Mouse (Mus musculus): ENCODE data around the gene Dpep2nb.
"Not testable (repeated sequence)": the region's sequence is repeated elsewhere in the genome, so short reads cannot be mapped to it uniquely, and the experiment has no call there.

Gene Dpep2nb

DNA sequence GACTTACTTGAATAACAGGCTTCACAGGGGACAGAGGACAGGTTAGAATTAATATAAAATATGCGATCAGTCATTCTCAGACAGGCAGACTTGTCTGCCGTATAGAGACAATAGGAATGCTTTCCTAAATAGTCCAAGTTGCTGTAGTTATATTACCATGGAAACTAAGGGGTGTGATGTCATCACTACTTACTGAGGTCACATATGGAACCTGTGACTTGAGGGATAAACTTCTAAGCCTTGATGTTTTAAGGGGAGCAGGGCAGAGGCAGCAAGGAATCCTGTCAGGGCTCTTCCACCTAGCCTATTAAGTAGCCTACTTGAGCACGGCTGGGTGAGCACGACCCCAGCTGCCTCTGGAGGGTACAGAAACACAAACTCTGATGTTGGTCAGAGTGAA lies at the start of gene Dpep2nb:
Gene Dpep2nb, minus strand, starts transcription at position 101 of the 400 bp plus-strand sequence.
- no peak for DNase-seq (ENCODE audit: low spot score in 2 of 2)

DNA sequence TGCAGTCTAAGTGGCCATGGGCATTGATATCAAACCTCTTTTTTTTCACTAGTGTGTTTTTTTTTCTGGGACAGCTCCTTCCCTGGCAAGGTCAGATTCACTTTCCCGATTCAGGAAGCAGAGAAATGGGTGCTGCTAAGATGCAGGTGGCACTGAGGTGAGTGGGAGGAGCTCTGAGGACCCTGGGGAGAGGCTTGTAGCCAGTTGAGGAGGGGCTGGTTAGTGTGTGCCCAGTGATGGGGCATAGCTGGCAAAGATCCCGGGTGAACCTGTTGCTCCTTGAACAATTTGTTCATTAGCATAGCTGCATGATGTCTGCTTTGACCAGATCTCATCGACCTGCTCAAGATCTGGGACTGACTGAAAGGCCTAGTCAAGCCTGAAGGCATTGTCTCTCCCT lies 49.3 kb upstream of the Dpep2nb start:
- no peak for DNase-seq (ENCODE audit: low spot score in 2 of 2)

DNA sequence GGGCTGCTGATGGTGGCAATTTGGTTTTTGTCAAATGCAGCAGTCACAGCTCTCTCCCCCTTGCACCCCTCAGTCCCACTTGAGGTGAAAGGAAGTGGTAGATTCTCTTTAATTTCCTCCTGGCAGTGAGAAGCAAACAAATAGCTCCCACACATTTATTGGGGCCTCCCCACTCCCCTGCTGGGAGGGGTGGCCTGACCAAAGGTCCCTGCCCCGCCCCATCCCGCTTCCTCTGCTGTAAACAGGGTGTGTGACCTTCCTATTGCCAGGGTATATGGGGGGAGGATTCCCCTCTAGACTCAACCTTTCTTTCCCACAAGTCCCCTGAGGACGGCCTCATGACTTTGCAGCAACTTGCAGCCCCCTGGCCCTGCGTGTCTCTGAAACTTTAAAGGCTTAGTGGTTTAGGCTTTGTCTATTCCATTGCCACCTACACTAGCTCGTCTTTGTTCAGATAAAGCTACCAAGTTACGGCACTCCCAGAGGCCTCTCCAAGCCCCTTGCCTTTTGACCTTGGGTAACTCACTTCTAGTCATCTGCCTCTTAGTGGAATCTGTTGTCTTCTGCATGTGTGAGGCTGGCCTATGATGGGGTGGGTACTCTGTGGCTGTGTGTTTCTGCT lies 48.5 kb upstream of the Dpep2nb start:
- DNase-seq (ENCODE audit: low spot score in 2 of 2): no peak

DNA sequence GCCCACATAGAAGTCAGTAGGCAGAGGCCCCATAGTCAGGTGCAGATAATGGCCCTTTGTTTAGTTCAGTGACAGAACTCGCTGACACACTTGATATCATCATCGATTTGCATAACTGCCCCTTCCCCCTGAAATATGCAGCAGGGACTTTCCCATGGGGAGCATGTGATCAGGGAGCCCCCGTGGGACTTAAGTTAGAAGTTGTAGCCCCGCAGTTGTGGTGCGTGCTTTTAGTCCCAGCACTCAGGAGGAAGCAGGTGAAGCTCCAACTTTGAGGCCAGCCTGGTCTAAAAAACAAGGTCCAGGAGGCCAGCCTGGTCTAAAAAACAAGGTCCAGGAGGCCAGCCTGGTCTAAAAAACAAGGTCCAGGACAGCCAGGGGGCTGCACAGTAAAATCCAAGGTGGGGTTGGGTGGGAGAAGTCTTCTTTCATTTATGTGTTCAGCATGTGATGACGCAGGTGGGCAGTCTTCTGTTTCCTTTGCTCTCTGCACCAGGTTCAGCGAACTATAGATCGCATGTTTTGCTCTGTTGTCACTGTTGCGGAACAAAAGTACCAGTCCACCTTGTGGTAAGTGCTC lies 46.8 kb upstream of the Dpep2nb start:
- no peak for DNase-seq (ENCODE audit: low spot score in 2 of 2)

DNA sequence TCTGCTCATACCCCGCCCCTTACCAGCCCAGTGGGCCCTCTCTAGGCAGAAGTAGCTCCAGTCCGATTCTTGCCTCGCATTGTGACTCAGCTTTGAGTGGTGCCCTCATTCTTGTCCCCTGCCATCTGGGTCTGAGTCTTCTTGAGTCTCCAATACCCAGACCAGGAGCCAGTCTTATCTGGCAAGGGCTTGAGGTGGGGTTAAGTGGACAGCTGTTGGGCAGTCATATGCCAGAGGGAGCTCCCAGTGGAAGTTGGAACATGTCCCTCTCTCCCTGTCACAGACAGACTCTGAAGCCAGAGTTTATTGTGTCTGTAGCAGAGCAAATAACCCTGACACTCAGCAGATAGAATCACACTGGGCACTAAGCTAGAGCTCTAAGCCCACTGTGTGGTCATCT lies 45.3 kb upstream of the Dpep2nb start:
- no peak for DNase-seq (ENCODE audit: low spot score in 2 of 2)

DNA sequence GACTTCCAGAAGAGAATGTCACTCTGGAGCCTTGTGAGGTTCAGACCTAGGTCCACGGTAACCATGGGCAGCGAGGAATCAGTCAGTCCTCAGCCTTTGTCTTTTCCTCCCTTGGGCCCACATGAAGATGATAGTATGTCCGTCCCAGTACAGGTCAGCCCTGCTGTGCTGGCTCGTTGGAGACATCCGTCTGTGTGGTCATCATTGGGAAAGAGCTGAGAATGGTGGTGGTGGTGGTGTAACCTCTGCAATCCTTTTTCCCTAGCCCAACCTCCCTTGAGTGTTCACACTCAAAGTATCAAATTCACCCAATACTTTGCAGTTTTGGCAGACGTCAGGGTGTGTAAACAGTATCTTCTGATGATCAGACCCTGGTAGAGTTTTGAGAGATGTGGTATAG lies 44.1 kb upstream of the Dpep2nb start:
- DNase-seq (ENCODE audit: low spot score in 2 of 2): no peak

DNA sequence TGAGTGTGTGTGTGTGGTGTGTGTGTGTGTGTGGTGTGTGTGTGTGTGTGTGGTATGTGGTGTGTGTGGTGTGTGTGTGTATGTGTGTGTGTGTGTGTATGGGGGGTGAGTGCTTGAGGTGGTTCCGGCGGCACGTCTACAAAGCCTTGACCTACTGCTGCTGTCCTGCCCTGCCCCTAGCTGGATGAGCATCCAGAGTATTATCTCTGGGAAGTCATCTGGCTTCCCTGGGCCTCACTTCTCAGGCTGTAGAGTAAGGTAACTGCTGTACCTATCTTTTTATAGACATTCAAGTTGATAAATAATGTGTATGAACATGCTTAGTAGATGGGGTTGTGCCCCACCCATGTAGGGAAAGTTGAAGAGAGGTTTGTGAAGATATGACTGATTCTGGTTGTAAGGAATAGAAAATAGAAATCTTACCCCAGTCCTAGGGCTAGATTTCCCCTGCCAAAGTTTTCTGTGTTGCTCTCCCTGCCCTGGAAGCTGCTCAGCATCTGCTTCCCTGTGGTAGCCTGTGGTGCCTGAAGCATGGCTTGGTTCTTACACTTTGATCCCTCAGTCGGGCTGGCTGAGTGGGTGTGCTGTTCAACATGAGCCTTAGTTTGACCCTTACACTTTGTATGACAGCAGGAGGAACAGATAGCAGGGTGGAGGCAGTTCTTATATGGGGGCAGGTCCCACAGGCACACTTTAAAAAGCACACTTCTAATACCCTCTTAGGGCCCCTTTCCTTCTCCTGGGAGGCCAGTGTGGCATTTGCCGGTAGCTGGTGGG lies 42.3 kb upstream of the Dpep2nb start:
- DNase-seq (ENCODE audit: low spot score in 2 of 2): no peak

DNA sequence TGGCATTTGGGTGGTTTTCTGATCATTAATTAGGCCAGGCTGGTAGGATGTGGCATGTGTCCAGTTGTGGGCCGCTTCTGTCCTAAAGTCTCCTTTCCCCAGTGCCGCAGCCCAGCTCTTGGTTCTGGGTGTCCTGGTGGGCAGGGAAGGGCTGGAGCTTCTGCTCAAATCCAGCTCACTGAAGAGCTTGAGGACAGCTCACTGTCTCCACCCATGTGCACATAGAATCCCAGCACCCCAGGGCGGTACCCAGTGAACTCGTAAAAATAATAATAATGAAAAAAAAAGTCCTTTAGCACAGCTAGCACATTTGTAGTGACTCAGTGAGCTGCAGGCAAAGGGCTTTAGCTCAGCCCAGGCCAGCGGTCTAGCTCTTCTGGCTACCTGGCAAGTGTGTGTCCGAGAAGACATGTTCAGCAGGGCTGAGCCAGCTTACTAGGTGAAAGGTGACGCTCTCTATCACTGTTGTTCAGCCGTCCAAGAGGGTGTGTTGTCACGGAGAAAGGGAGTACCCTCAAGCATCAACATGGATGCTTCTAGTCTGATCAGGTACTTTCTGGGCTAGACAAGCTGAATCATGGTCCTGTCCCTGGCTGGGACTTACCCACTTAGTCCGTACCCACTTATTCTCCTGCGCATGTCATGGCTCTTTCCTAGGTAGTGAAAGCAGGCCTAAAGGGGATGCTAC lies 41.2 kb upstream of the Dpep2nb start:
- no peak for DNase-seq (ENCODE audit: low spot score in 2 of 2)

DNA sequence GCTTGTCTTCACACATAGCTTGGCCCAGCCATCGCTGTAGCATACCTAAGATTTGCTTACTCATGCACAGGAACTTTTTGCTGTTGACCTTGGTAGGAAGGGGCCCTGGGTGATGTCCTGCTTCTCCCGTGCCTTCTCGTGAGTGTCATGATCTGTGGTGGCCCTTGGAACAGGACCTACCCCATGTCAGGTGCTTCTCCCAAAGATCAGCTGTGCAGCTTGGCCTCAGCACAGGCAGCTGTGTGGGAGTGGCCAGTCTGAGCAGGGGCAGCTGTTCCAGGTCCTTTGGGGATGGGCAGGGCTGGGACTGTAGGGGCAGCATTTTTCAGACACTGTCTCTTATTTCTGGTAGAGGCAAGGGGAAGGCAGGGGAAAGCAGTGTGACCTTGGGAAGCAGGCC lies 38.4 kb upstream of the Dpep2nb start:
- no peak for DNase-seq (ENCODE audit: low spot score in 2 of 2)

DNA sequence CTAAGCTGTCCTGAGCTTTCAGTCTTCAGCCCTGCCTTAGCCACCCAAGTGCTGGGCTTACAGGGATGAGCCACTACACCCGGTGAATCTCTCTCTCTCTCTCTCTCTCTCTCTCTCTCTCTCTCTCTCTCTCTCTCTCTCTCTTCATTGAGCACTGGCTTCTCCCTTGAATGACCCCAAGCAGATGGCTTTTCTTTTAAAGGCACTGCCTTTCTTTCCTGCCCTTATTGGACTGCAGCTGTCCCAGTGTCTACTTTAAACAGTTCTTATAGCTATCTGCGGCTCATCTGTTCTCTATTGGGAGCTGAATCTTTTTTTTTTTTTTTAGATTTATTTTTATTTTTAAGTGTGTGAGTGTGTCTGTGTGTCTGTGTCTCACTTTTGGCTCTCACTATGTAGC lies 37.3 kb upstream of the Dpep2nb start:
- no peak for DNase-seq (ENCODE audit: low spot score in 2 of 2)

DNA sequence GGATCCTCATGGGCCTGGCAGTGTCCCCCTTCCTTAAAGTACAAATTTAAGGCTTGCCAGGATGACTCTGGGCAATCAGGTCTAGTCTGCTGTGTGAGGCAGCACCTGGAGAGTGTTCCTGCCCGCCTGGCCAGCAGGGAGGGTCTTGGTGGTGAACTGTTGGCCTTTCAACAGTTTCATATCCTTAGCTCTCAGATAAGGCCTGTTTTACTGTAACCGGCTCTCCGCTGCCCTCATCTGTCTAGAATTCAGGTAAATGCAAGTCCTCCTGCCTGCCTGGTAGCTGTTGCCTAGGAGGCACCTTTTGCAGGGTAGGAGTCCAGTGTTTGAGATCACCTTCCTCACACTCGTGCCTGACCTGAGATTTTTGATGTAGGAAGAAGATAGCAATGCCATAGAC lies 34.4 kb upstream of the Dpep2nb start:
- no peak for DNase-seq (ENCODE audit: low spot score in 2 of 2)

DNA sequence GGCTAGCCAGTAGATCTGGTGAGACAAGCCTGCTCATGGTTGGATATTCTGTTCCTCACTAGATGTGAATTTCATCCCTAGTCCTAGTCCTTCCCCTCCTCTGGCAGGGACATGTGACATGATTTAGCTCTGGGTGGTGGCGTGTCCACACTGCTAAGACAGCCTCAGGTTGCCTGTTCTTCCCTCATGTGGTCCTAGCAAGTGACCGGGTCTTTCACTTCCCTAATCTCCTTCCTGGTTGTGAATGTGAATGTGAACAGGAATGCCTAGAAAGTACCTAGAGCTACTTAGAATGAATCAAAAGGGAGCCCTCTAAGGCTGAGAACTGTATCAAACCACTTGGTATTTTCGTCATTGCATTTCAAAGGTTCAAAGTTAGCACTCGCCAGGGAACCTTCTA lies 33.8 kb upstream of the Dpep2nb start:
- no peak for DNase-seq (ENCODE audit: low spot score in 2 of 2)

DNA sequence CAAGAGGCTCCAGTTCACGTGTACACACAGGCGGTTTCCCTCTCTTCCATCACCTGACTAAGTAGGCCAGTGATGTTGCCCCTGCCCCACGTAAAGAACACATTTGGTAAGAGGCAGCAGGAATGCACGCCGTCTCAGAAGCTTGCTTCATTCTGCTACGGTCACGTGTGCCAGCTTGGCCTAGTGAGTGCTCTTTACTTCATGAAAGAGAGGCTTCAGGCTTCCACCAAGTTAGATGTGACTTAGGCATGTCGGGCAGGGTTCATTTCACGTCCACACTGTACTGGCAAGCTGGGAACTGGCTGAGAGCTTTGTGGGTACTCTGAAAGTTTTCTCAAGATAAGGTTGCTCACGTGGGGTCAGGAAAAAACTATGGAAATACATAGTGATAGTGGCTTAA lies 32.9 kb upstream of the Dpep2nb start:
- DNase-seq (ENCODE audit: low spot score in 2 of 2): no peak

DNA sequence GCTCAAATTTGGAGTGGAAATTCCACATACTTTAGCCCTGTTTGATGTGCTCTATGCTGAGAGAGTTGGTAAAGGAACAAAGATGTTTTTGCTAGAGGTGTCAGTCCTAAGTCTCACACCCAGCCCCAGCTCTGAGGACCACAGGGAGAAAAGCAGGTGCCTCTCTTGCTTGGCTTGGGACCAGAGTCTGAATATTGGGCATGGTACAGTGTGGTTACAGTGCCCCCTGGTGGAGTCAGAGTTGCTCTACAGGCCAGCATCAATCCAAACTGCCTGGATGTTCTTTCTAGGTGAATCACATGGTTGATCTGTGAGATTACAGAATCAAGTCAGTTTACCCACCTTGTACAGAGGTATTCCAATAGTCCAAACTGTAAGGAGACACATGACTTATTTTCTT lies 16.7 kb upstream of the Dpep2nb start:
- peak; percentile 42 to 62 for DNase-seq (ENCODE audit: low spot score in 2 of 2)

DNA sequence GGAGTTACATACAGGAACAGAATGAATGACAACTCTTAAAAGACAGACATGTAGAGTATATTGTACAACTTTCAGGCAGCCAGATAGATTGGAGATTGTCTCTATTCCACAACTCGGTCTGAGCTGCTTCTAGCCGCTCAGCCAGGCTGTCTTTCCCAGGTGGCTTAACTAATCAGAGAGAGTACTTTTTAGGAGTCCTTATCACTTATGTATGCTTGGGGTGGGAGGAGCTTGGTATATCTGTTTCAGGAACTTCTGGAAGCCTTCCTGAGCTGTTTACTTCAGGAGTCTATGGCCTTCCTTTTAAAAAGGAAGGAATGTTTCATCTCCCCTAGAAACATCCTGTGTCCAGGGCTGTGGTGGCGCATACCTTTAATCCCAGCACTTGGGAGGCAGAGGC lies 12.3 kb upstream of the Dpep2nb start:
- no peak for DNase-seq (ENCODE audit: low spot score in 2 of 2)

DNA sequence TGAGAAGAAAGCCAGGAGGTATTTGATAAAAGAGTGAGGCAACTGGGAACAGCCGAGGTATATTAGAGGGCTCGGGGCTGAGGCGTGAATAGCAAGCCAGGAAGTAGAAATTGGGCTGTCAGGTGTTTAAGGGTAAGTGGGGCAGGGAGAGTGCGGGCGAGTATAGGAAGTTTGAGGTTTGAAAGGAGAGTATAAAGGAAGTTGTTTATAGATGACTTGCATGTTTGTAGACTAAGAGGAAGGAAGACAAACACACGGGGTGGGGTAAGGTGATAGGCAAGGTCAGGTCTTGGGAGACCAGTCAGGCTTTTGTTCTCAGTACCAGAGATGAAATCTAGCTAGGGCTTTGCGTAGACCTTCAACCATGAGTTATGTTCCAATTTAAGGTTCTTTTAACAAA lies 11.4 kb upstream of the Dpep2nb start:
- no peak for DNase-seq (ENCODE audit: low spot score in 2 of 2)

DNA sequence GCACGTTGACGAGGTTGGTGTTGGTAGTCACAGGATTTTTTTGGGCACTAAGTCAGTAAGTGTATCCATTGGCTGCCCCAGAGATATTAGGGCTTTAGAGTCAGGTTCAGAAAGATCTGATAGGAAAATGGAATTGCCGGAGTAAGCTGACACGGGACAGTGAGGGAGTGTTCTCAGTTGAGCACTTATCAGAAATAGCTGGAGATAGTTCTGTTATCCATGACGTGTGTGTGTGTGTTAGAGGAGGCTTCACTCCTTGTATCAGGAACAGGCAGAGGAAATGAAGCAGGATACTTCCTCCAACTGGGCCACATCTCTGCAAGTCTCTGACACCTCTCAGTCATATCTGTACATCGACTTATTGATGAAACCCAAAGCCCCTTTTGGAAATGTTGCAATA lies 10.5 kb upstream of the Dpep2nb start:
- DNase-seq (ENCODE audit: low spot score in 2 of 2): no peak

DNA sequence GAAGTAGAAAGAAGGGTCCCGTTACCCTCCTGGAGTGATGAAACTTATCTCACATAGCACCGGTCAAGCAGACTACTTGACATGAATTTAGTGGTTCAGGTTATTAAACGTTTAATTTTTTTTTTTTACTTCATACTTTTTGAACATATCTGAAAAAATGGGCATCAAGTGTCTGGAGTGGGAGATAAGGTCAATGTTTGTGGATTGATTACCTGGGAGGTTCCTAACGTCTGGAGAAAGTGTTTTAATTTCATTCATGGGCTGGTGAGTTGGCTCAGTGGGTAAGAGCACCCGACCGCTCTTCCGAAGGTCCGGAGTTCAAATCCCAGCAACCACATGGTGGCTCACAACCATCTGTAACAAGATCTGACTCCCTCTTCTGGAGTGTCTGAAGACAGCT lies 6.4 kb upstream of the Dpep2nb start:
- not testable (repeated sequence) for DNase-seq (ENCODE audit: low spot score in 2 of 2)

DNA sequence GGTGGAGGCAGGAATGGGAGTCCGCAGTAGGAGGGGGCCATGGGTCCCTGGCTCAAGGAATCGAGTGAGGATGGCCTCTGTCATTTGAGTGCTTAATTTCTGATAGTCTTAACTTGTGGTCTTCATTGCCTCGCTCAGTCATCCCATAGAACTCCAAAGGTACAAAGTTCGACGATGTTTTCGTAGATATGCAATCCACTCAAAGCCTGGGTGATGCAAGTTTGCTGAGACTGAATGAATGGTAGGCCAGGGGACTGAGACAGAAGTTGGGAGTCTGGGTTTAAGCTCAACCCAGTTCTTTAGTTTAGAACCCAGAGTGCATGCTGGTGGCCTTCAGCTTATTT lies 5.8 kb upstream of the Dpep2nb start, which contains the start of gene Ddx28:
Gene Ddx28, minus strand, starts transcription at position 240 of the 344 bp plus-strand sequence.
- DNase-seq (ENCODE audit: low spot score in 2 of 2): no peak

DNA sequence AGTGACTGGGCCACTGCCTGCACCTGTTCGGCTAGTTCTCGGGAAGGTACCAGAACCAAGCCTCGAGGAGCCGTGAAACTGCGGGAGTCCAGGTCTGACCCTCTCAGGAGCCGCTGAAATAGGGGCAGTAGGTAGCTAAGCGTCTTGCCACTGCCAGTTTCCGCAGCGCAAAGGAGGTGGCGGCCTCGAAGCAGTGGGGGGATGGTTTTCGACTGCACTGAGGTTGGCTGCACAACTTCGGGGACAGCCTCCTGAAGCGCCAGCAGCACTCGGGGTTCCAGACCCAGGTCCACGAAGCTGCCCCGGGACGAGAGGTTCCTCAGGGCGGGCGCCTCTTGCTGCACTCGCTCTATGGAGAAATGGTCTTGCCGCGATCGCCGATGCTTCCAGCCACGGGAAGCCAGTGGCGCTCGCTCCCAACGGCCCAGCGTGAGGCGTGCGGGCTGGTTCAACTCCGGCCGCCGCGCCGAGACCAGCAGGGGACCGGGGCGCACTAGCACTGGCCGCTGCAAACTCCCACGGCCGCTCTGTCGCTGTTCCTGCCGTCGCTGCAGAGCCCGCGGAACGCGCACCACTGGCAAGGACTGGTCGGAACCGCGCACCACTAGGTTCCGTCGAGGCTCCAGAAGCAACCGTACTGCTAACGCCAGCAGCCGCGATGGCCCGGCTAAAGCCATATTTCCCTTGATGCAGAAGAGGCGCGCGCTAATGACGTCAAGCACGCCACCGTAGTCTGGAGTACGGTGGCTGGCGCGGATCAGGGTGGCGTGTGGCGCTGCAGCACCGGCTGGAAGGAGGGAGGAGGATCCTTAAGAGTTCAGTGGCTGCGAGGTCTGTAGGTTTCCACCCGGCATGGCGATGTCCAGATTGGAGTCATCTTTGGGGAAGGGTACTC lies 5.2 kb upstream of the Dpep2nb start:
- DNase-seq (ENCODE audit: low spot score in 2 of 2): peak; percentile 91 to 93

DNA sequence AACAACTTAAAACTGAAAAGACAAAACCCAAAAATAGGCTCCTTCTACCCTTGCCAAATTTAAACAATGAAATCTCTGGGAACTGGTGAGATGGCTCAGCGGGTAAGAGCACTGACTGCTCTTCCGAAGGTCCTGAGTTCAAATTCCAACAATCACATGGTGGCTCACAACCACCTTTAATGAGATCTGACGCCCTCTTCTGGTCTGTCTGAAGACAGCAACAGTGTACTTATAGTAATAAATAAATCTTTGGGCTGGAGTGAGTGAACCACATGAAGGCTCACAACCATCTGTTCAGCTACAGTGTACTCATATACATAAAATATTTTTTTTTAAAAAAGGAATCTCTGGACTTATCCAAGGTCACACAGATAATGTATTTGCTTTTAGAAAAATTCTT lies 2.1 kb upstream of the Dpep2nb start:
- DNase-seq (ENCODE audit: low spot score in 2 of 2): not testable (repeated sequence)

DNA sequence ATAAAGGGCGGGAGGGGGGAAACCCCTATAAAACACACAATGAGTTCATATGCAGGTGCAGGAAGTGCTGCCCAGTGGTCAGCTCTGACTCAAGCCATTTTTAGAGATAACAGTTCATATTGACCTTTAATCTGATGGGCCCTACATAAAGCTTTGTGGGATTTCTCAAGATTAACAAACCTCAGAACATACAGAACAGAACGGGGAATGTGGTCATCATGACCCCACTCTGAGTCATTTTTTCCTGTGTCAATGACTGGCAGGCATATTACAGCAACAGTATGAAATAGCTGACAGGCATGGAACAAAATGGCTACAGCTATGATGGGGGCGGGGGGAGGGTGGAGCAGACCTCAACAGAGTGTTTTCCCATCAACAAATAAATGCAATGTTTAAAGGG lies 1.4 kb upstream of the Dpep2nb start:
- DNase-seq (ENCODE audit: low spot score in 2 of 2): no peak

Measured in right cerebral cortex, postnatal 36 days (tissue).